Mouse (Mus musculus) hematopoietic multipotent progenitor cell, adult 10-12 weeks (in vitro differentiated cells): Measurements from ENCODE around the gene Fam78b. TPM values are rescaled to one million over a fixed set of nuclear protein-coding genes. Genes with fewer than 3 reads are reported as not detected.

ENCODE experiments used
- polyA plus RNA-seq: library from polyadenylated mRNA; stranded (reverse); fragments of >175 nt; gene quantifications from 2 replicates; pipeline ENCODE4 v1.2.3, GENCODE M21; 2012; ENCODE audit warnings: low replicate concordance

Fam78b gene
- 0.84 and 3.9 TPM in 2 replicates for polyA plus RNA-seq

DNA sequence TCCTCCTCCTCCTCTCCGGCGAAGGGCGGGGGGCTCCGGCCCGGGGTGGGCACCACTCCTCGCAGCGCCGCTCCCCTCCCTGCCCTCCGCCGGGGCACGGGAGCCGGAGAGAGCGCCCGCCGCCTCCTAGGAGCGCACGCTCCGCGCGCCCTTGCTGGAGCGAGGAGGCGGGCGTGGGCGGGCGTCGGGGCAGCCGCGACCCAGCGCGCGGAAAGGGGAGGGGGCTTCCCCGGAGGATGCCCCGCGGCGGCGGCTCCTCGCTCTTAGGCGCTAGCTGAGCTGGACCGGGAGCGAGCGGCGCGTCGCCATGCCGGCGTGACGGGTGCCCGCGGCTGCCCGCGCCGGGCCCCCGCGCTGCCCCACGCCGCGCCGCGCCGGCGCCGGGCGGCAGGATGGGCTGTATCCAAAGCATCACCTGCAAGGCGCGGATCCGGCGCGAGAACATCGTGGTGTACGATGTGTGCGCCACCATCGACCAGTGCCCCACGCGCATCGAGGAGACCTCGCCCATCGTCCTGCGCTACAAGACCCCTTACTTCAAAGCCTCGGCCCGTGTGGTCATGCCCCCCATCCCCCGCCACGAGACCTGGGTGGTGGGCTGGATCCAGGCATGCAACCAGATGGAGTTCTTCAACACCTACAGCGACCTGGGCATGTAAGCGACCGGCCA is at the start of gene Fam78b:
Gene Fam78b, plus strand, starts transcription at position 244 of the 670 bp plus-strand sequence.

